Mouse (Mus musculus) midbrain, embryonic 10.5 days (tissue): Measurements from ENCODE around the gene Avpr2. TPM values are rescaled to one million over a fixed set of nuclear protein-coding genes. Genes with fewer than 3 reads are reported as not detected.

ENCODE experiments used
- DNase-seq: peaks from one replicate; pipeline ENCODE4 v3.0.0-alpha.2; 2017; ENCODE audit warnings: low spot score
- H3K27ac ChIP-seq: fragments of 300-500 bp; sonication (generic); replicated peaks from 2 replicates; pipeline ENCODE4 v1.5.1; 2016; ENCODE audit warnings: mild to moderate bottlenecking
- H3K27me3 ChIP-seq: fragments of 300-500 bp; sonication (generic); 2 replicates; pipeline ENCODE4 v1.6.1; 2016; ENCODE audit warnings: low read depth, mild to moderate bottlenecking; ENCODE audit not compliant: poor library complexity, severe bottlenecking
- H3K36me3 ChIP-seq: fragments of 300-500 bp; sonication (generic); 2 replicates; pipeline ENCODE4 v1.6.1; 2016; ENCODE audit warnings: mild to moderate bottlenecking, moderate library complexity
- H3K4me1 ChIP-seq: fragments of 300-500 bp; sonication (generic); 2 replicates; pipeline ENCODE4 v1.6.1; 2016
- H3K4me3 ChIP-seq: fragments of 300-500 bp; sonication (generic); 2 replicates; pipeline ENCODE4 v1.5.1; 2016; ENCODE audit warnings: mild to moderate bottlenecking, moderate library complexity
- H3K9me3 ChIP-seq: fragments of 300-500 bp; sonication (generic); replicated peaks from 2 replicates; pipeline ENCODE4 v1.6.1; 2016; ENCODE audit warnings: mild to moderate bottlenecking
- WGBS: fragments of 180-500 bp; shearing (Covaris S2); methylation state at CpG from one replicate; pipeline ENCODE4 v1.1.7; 2016; 5-methylcytosine and 5-hydroxymethylcytosine counted together
- polyA plus RNA-seq: library from polyadenylated mRNA; unstranded; fragments of >200 nt; fragmentation: Nextera tagmentation; extraction: Ambion mirVana; gene quantifications from 2 replicates; pipeline ENCODE4 v1.2.1, GENCODE M21; 2016

Avpr2 gene
- polyA plus RNA-seq, result 0.14 TPM in 1 of 2 replicates, not detected in the other

DNA sequence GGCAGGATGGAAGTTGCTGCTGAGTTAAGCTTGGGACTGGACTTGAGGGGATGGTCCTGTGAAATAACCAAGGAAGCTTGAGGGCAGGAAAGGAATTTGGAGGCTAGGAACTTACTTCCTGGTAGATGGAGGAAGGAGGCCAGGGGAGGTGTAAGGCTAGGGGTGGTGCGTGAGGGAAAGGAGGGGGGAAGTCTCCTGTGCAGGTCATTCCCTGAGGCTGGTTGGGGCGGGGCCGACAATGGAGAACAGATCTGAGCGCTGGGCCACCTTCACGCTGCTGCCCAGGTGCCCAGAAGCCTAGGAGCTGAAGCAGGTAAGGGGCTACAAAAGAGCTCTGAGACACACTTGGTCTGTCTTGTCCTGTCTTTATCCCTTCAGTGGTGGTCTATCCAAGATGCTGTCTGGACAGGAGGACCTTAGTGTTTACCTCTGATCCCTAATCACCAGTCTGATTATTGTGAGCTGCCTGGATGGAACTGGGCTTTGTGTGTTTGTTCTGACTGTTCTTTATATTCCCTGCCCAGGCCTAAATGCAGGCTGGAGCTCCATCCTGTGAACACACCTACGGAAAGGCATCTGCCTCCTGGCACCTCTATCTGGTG, at the start of gene Avpr2:
Avpr2 (plus strand) TSS at position 552 of the 602 bp plus-strand sequence.
- Histone ChIP-seq H3K4me3 (no peak within 1 kb of the TSS), H3K27me3 (no peaks in the 10 kb centered on the region; the same call in 1 of the 2 replicates), H3K27ac (no peak within 1 kb of the TSS), H3K36me3 (no peaks in the 10 kb centered on the region), H3K9me3 (no peaks in the 10 kb centered on the region), H3K4me1 (no peaks in the 10 kb centered on the region)
- no peak for DNase-seq
- WGBS, result 81% methylated on average over 6 of the region's 6 CpGs

DNA sequence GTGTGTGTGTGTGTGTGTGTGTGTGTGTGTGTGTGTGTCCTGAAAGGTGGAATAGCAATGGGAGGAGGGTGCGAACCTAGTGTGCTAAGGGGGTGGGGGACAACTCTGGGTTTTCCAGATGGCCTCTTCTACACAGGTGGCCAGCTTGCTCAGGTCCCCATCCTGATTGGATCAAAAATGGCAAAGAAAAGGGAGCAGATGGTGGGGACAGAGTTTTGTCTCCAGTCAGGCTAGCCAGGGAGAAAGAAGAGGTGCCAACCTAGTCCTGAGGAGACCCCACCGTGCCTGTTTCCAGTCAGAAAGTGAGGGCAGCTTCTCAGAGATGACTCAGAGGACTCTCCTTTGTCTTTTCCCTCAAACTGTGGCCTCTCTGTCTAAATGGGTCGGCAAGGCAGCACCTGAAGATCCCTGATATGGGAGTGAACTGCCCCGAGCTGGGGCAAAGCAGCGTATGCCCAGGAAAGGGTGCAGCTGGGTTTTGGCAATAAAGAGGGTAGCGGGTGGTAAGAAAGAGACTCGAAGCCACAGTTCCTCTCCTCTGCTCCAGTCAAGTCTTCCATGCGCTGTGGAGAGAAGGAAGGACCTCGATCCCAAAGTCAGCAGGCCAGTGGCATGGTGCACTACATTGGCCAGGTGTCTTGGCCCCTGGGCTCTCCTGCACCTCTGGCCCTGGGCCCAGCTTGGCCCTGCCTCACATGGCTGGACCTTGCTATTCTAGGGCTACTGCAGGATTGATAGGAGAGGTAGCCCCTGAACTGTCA, 37.4 kb upstream of the Avpr2 start:
- no peaks in the 10 kb centered on the region for H3K9me3 ChIP-seq
- no peaks in the 10 kb centered on the region; the same call in 1 of the 2 replicates for H3K27me3 ChIP-seq
- H3K27ac ChIP-seq, result no peak overlapping the region
- H3K36me3 ChIP-seq, result no peaks in the 10 kb centered on the region
- H3K4me1 ChIP-seq, result no peaks in the 10 kb centered on the region
- no peak for DNase-seq
- H3K4me3 ChIP-seq, result no peak overlapping the region
- WGBS, result 88% methylated on average over 9 of the region's 9 CpGs

DNA sequence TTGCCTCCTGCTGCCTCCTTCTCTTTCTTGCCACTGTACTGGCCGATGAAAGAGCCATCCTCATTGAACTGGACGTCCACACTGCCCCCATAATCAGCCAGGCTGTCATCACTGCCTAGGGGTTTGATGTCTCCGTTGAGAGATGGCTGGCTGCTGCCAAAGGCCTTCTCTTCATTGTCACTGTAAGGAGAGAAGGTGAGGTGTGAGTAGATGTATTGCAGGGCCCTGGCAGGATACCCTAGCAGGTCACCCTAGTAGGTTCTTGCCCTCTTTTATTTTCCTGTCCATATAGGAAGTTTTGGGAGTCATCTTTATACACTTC, 36.9 kb upstream of the Avpr2 start:
- H3K9me3 ChIP-seq, result no peaks in the 10 kb centered on the region
- 66% methylated on average over 3 of the region's 3 CpGs for WGBS
- no peak overlapping the region for H3K27ac ChIP-seq
- no peaks in the 10 kb centered on the region for H3K36me3 ChIP-seq
- DNase-seq, result no peak
- H3K4me3 ChIP-seq, result no peak overlapping the region
- H3K4me1 ChIP-seq, result no peaks in the 10 kb centered on the region
- H3K27me3 ChIP-seq, result no peaks in the 10 kb centered on the region; the same call in 1 of the 2 replicates

DNA sequence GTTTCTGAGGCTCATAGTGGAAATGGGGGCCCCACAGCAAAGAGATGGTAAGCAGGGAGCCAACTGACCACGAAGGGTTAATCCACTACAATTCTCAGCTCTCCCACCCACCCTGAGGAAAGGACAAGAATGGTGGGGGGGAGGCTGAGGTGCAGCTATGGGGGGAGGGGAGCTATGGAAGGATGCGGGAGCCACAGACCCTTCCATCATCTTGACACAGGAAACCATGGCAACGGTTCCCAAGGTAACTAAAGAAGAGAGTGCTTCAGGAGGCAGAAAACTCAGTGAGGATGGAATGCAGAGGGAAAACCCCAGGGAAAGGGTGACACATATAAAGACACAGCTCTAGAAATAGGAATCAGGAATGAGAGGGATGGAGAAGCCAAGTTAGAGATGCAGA, 27.2 kb upstream of the Avpr2 start:
- H3K27ac ChIP-seq, result no peak overlapping the region
- peak; percentile 27 for DNase-seq
- no peaks in the 10 kb centered on the region for H3K9me3 ChIP-seq
- H3K36me3 ChIP-seq, result no peaks in the 10 kb centered on the region
- peaks cover 8% of the 10 kb centered on the region; the same call in 1 of the 2 replicates for H3K27me3 ChIP-seq
- 58% methylated on average over 3 of the region's 3 CpGs for WGBS
- no peak overlapping the region for H3K4me3 ChIP-seq
- H3K4me1 ChIP-seq, result peaks cover 36% of the 10 kb centered on the region

DNA sequence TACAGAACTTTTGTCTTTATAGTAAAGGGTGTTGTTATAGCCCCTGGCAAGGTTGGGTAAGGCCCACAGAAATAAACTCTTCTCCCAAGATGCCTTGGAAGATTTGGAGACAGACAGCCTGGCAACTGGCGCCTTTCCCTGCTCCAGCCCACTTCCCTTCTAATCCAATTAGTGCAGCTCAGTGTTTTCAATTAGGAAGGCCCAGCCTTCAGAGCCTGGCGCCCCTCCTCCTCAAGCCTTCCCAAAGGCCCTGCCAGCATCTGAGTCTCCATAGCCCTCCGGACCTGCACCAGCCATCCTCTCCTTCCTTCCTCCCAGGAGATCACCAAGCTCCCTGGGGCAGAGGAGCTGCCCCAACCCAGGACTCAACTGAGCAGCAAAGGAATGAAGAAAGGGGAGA, 24.6 kb upstream of the Avpr2 start:
- no peak for DNase-seq
- H3K4me1 ChIP-seq, result peaks cover 36% of the 10 kb centered on the region
- 33% methylated on average over 3 of the region's 3 CpGs for WGBS
- no peaks in the 10 kb centered on the region for H3K36me3 ChIP-seq
- H3K27ac ChIP-seq, result no peak overlapping the region; the same call in 1 of the 2 replicates
- H3K27me3 ChIP-seq, result peaks cover 12% of the 10 kb centered on the region; the same call in 1 of the 2 replicates
- H3K4me3 ChIP-seq, result no peak overlapping the region
- H3K9me3 ChIP-seq, result no peaks in the 10 kb centered on the region

DNA sequence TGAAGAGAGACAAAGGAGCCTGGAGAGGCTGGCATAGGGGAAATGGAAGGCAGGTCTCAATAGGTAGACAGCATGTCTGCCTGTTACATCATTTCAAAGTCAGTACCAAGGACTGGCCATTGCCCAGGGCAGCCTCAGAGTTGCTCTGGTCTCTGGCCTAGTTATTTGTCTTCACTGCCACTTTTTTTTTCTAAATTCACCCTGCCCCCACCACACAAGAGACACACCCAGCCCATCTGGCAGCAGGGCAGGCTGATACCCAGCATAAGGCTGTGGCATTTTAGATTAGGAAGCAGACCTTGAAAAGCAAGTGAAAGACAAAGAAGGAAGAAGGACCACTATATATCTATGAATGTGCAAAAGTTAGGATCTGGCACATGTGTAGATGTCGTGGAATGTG, 24.1 kb upstream of the Avpr2 start:
- DNase-seq, result no peak
- 76% methylated on average over 1 of the region's 1 CpGs for WGBS
- Histone ChIP-seq H3K4me1 (peaks cover 36% of the 10 kb centered on the region), H3K4me3 (no peak overlapping the region), H3K36me3 (no peaks in the 10 kb centered on the region), H3K9me3 (no peaks in the 10 kb centered on the region), H3K27me3 (peaks cover 12% of the 10 kb centered on the region; the same call in 1 of the 2 replicates), H3K27ac (no peak overlapping the region)

DNA sequence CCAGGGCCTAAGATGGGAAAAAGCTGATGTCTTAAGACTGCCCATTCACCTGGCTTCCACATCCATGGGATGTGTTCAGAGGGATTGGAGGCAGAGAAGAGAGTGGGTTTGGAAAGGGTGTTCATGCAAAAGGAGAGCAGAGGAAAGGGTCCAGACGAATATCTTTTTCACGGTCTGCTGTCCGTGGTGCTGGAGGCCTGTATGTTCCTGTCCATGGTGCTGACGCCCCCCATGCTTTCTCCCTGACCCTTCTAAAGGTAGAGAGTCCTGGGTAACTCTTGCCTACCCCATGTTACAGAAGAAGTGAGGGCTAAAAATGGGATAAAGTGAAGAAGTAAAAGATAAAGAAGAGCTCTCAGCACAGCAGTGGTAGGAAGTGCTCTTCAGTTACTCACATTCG, 22.6 kb upstream of the Avpr2 start:
- peaks cover 12% of the 10 kb centered on the region; the same call in 1 of the 2 replicates for H3K27me3 ChIP-seq
- peaks cover 34% of the 10 kb centered on the region for H3K4me1 ChIP-seq
- no peak overlapping the region for H3K4me3 ChIP-seq
- no peaks in the 10 kb centered on the region for H3K9me3 ChIP-seq
- H3K27ac ChIP-seq, result no peak overlapping the region
- no peaks in the 10 kb centered on the region for H3K36me3 ChIP-seq
- DNase-seq, result peak; percentile 25
- WGBS, result 11% methylated on average over 5 of the region's 5 CpGs

DNA sequence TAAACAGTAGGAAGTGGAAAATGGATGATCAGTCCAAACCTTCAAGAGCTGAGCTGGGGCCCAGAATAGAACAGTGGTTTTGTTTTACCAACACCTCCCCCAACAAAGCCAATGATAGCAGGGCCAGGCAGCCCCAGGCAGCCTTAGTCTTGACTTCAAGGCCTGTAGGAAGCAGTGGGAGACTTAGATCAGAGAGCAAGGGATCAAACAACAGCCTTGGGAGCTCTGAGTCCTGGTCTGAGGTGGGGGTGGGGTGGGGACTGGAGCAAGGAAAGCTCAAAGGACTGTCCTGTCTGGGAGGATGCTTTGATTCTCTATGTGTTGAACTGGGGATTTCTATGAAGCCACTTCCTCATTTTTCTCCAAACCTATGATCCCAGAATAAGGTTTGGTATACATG, 20.4 kb upstream of the Avpr2 start:
- Histone ChIP-seq H3K27me3 (peaks cover 11% of the 10 kb centered on the region), H3K9me3 (no peaks in the 10 kb centered on the region), H3K36me3 (no peaks in the 10 kb centered on the region), H3K4me3 (no peak overlapping the region), H3K4me1 (peaks cover 16% of the 10 kb centered on the region), H3K27ac (no peak overlapping the region)
- DNase-seq, result no peak

DNA sequence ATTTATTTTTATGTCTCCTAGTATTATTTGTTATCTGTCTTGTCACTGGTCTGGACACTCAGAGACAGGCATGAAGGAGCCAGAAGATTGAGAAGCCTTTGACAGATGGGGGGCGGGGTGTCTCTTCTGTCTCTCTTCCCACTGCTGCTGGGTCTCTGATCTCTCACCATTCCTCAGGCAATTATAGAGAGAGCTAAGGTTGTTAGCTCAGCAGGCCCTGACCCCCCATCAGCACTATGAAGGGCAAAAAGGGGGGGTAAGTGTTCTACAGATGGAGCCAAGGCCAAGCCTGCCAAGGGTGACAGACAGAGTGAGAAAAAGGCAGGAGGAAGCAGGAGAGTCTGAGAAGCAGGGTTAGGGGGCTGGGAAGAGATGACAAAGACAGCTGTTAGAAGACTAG, 19.9 kb upstream of the Avpr2 start:
- Histone ChIP-seq H3K27ac (no peak overlapping the region), H3K27me3 (peaks cover 11% of the 10 kb centered on the region), H3K9me3 (no peaks in the 10 kb centered on the region), H3K36me3 (no peaks in the 10 kb centered on the region), H3K4me1 (peaks cover 11% of the 10 kb centered on the region), H3K4me3 (no peak overlapping the region)
- no peak for DNase-seq
- 83% methylated on average over 1 of the region's 1 CpGs for WGBS

DNA sequence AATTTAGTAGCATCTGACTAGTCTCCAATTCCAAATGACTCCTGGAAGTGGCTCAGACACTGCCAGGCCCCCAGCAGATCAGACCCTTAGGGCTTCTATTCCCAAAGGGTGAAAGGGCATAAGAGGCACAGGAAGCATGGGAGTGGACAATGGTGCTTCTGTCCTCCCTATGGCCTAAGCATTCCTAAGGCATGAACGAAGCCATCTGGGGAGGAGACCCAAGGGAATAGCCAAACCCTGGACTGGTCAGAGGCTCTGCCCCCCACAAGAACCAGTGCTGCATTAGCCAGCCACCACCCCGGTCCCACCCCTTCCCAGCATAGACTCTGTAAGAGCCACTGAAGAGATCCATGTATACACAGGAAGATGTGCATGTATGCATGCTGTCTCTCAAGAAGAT, 16.0 kb upstream of the Avpr2 start:
- Histone ChIP-seq H3K27me3 (peaks cover 25% of the 10 kb centered on the region), H3K36me3 (no peaks in the 10 kb centered on the region), H3K9me3 (no peaks in the 10 kb centered on the region), H3K4me1 (peaks cover 9% of the 10 kb centered on the region), H3K27ac (no peak overlapping the region), H3K4me3 (no peak overlapping the region)
- DNase-seq, result no peak
- 78% methylated on average over 2 of the region's 2 CpGs for WGBS

DNA sequence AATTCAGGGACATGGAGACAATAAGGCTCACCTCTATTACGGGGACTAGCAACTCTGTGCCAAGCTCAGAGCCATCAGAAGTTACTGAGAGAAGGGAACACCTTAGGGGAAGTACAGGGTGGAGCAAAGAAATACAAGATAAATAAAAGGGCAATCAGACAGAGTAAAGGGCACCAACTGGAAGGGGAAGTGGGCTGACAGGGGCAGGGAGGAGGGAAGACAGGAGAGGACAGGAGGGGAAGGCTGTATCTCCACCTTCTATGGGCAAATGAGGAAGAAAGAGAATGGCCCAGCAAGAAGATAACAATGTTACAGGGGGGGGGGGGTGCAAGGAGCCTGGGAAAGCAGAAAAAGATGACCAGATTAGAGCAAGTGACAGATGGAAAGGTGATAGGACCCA, 14.9 kb upstream of the Avpr2 start:
- DNase-seq, result no peak
- H3K27ac ChIP-seq, result no peak overlapping the region
- H3K4me1 ChIP-seq, result peaks cover 17% of the 10 kb centered on the region
- WGBS, result 77% methylated on average over 1 of the region's 1 CpGs
- no peaks in the 10 kb centered on the region for H3K36me3 ChIP-seq
- H3K9me3 ChIP-seq, result no peaks in the 10 kb centered on the region
- peaks cover 36% of the 10 kb centered on the region for H3K27me3 ChIP-seq
- no peak overlapping the region for H3K4me3 ChIP-seq

DNA sequence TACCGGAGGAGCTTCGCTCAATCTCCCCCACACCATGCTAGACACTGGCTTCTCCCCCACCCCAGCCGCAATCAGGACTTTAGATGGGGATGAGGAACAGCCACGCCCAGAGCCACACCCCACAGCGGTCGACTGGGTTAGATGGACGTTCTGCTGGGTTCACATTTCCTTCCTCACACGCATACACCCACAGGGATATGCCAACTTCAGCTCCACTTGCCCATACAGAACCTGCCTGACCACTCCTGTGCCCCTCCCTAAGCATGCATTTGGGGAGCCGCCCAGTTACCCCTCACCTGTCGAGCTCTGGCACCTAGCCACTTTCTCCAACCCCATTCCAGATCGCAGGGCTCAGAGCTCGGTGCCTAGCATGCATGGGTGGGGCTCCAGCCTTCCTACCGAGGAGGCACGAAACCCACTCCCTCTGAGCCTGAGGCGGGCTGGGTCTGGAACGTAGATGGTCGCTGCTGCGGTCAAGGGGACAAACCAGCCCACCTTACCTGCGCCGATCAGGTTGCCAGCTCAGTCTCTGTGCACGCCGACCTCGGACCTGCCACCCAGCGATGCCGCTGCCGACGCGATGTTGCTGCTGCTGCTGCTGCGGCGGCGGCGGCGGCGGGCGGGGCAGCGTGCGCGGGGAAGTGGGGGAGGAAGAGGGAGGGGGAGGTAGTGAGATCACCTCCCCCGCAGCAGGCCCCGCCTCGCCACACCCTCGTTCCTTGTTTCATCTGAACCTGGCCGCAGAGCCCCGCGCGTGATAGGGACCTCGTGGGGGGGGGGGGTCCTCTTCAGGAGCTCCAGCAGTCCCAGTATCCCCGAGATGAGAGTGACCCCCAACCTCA, 11.5 kb upstream of the Avpr2 start:
- peaks cover 40% of the 10 kb centered on the region for H3K27me3 ChIP-seq
- H3K36me3 ChIP-seq, result no peaks in the 10 kb centered on the region
- DNase-seq, result peak; percentile 39
- H3K4me1 ChIP-seq, result peaks cover 17% of the 10 kb centered on the region
- WGBS, result 19% methylated on average over 36 of the region's 48 CpGs
- peak overlapping the region; percentile 63 for H3K27ac ChIP-seq
- peak overlapping the region; percentile 56 for H3K4me3 ChIP-seq
- H3K9me3 ChIP-seq, result no peaks in the 10 kb centered on the region

DNA sequence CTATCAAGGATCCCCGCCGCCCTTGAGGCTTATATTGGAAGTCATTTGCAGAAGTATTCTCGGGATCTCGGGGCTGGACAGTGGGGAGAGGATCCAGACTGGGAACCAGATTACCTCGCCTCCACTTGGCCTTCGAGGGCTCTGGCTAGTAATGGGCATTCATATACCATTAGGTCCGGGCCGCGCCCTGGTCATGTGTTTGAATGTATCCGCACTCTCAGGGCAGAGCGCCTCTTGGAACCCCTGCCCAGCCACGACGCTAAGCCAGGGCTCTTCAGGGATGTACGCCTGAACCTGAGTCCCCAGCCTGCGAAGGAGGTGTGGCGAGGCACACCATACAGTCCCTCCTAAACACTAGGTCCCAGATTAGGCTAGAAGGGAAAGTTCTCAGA, 10.9 kb upstream of the Avpr2 start:
- Histone ChIP-seq H3K4me3 (peak overlapping the region; percentile 56), H3K27me3 (peaks cover 34% of the 10 kb centered on the region), H3K4me1 (peaks cover 17% of the 10 kb centered on the region), H3K27ac (peak overlapping the region; percentile 63), H3K36me3 (no peaks in the 10 kb centered on the region), H3K9me3 (no peaks in the 10 kb centered on the region)
- DNase-seq, result peak; percentile 15
- 14% methylated on average over 16 of the region's 16 CpGs for WGBS
